Mouse (Mus musculus): Measurements from ENCODE around the gene Abl1.

GRCm38 (mm10) chr2:31742134-31742533 is 54.0 kb downstream of the Abl1 start:
- TF ChIP-seq MYOG (IDR thresholded peaks at IDR 0.05; ENCODE audit: control insufficient read depth, extremely low read depth, insufficient read length) (no peak), USF1 (IDR thresholded peaks at IDR 0.05; ENCODE audit: low read depth) (no peak), CTCF (IDR thresholded peaks at IDR 0.05; ENCODE audit: control insufficient read depth, insufficient read depth, insufficient read length) (no peak), MAX (IDR thresholded peaks at IDR 0.05) (no peak)

Measured in C2C12 (cell line).